Mouse (Mus musculus) layer of hippocampus, postnatal 25 days (tissue): ENCODE results near the gene Cdk5rap2. TPM values are rescaled to one million over a fixed set of nuclear protein-coding genes. Genes with fewer than 3 reads are reported as not detected.

ENCODE experiments used
- DNase-seq, 2 experiments: peaks; one replicate each; pipeline ENCODE4 v3.0.0; 2022; ENCODE audit warnings: mixed read lengths in 2 of 2, low spot score in 1 of 2; ENCODE audit errors: extremely low spot score in 1 of 2
- total RNA-seq, 2 experiments: library from RNA; stranded (reverse); gene quantifications; 2 replicates each; pipeline ENCODE4 v1.2.3; 2021

The Cdk5rap2 gene
- total RNA-seq, 2 experiments from 2014 or later = 8.5 to 9.9 TPM

GRCm38 (mm10) chr4:70355659-70356350 lies 54.4 kb downstream of the Cdk5rap2 start:
- peak; percentile 48 to 50 for DNase-seq

GRCm38 (mm10) chr4:70354448-70354847 lies 55.8 kb downstream of the Cdk5rap2 start:
- no peak for DNase-seq

GRCm38 (mm10) chr4:70353656-70354055 lies 56.6 kb downstream of the Cdk5rap2 start:
- no peak for DNase-seq

- no peak for DNase-seq
Observed at GRCm38 (mm10) chr4:70335444-70336144, 74.6 kb downstream of the Cdk5rap2 start.

- DNase-seq = no peak
Observed at GRCm38 (mm10) chr4:70334995-70335394, 75.2 kb downstream of the Cdk5rap2 start.

GRCm38 (mm10) chr4:70332981-70333380 lies 77.3 kb downstream of the Cdk5rap2 start:
- no peak for DNase-seq

GRCm38 (mm10) chr4:70332576-70332975 lies 77.7 kb downstream of the Cdk5rap2 start:
- no peak for DNase-seq

- DNase-seq = no peak
Observed at GRCm38 (mm10) chr4:70331181-70331580, 79.1 kb downstream of the Cdk5rap2 start.

- no peak for DNase-seq
Observed at GRCm38 (mm10) chr4:70328033-70328432, 82.2 kb downstream of the Cdk5rap2 start.

- no peak for DNase-seq
Observed at GRCm38 (mm10) chr4:70327436-70327835, 82.8 kb downstream of the Cdk5rap2 start.

- no peak for DNase-seq
Observed at GRCm38 (mm10) chr4:70321586-70321985, 88.7 kb downstream of the Cdk5rap2 start.

- no peak for DNase-seq
Observed at GRCm38 (mm10) chr4:70312170-70312569, 98.1 kb downstream of the Cdk5rap2 start.

GRCm38 (mm10) chr4:70311530-70311929 lies 98.7 kb downstream of the Cdk5rap2 start:
- DNase-seq = peak in 1 of 2 experiments; percentile 51

- peak; percentile 76 to 90 for DNase-seq
Observed at GRCm38 (mm10) chr4:70307230-70307629, 103.0 kb downstream of the Cdk5rap2 start.

GRCm38 (mm10) chr4:70303870-70304269 lies 106.4 kb downstream of the Cdk5rap2 start:
- no peak for DNase-seq

GRCm38 (mm10) chr4:70301187-70301586 lies 109.1 kb downstream of the Cdk5rap2 start:
- DNase-seq = no peak

GRCm38 (mm10) chr4:70289361-70289760 lies 120.9 kb downstream of the Cdk5rap2 start:
- DNase-seq = no peak

GRCm38 (mm10) chr4:70283163-70283562 lies 127.1 kb downstream of the Cdk5rap2 start:
- no peak for DNase-seq

GRCm38 (mm10) chr4:70278882-70279281 lies 131.4 kb downstream of the Cdk5rap2 start:
- no peak for DNase-seq

GRCm38 (mm10) chr4:70278057-70278456 lies 132.2 kb downstream of the Cdk5rap2 start:
- no peak for DNase-seq

- no peak for DNase-seq
Observed at GRCm38 (mm10) chr4:70272943-70273342, 137.3 kb downstream of the Cdk5rap2 start.

GRCm38 (mm10) chr4:70272527-70272926 lies 137.7 kb downstream of the Cdk5rap2 start:
- no peak for DNase-seq
